Mouse (Mus musculus) liver, adult 2 months (tissue): ENCODE results near the gene BC034090. TPM values are rescaled to one million over a fixed set of nuclear protein-coding genes. Genes with fewer than 3 reads are reported as not detected.

ENCODE experiments used
- DNase-seq: peaks from one replicate; pipeline ENCODE4 v3.0.0-alpha.2; 2011; ENCODE audit warnings: low read depth, low spot score; ENCODE audit errors: extremely low read depth
- H3K27ac ChIP-seq: fragments of 200-500 bp; replicated peaks from 2 replicates; pipeline ENCODE4 v1.5.1; 2012; ENCODE audit warnings: low read depth, mild to moderate bottlenecking, control low read depth, inconsistent platforms, low read length; ENCODE audit not compliant: insufficient read depth
- H3K27me3 ChIP-seq: fragments of 200-500 bp; 2 replicates; pipeline ENCODE4 v1.6.1; 2012; ENCODE audit warnings: mild to moderate bottlenecking, moderate library complexity, low read length, inconsistent platforms; ENCODE audit not compliant: control insufficient read depth, insufficient read depth
- H3K36me3 ChIP-seq: fragments of 200-500 bp; 2 replicates; pipeline ENCODE4 v1.6.1; 2012; ENCODE audit warnings: low read length, inconsistent platforms; ENCODE audit not compliant: control insufficient read depth, insufficient read depth
- H3K4me1 ChIP-seq: fragments of 200-500 bp; 2 replicates; pipeline ENCODE4 v1.6.1; 2011; ENCODE audit warnings: low read length; ENCODE audit not compliant: control insufficient read depth, insufficient read depth
- H3K4me3 ChIP-seq: fragments of 200-500 bp; 2 replicates; pipeline ENCODE4 v1.5.1; 2011; ENCODE audit warnings: low read depth, mild to moderate bottlenecking, control low read depth, low read length, moderate library complexity; ENCODE audit not compliant: insufficient read depth
- H3K79me2 ChIP-seq: fragments of 200-500 bp; 2 replicates; pipeline ENCODE4 v1.6.1; 2012; ENCODE audit warnings: inconsistent platforms, mild to moderate bottlenecking, low read length, moderate library complexity; ENCODE audit not compliant: control insufficient read depth, insufficient read depth
- H3K9ac ChIP-seq: fragments of 200-500 bp; 2 replicates; pipeline ENCODE4 v1.6.1; 2012; ENCODE audit warnings: low read depth, mild to moderate bottlenecking, control low read depth, inconsistent platforms, low read length
- CTCF ChIP-seq: fragments of 200-500 bp; IDR thresholded peaks from 2 replicates; pipeline ENCODE4 v1.5.1; 2011; ENCODE audit warnings: low read depth, low read length, control low read depth
- POLR2A ChIP-seq: fragments of 200-500 bp; IDR thresholded peaks from 2 replicates; pipeline ENCODE4 v1.6.1; 2011; ENCODE audit warnings: low read length, control low read depth; ENCODE audit not compliant: insufficient read depth; ENCODE audit errors: extremely low read depth
- WGBS: fragments of 180-500 bp; shearing (Covaris S2); methylation state at CpG from one replicate; pipeline ENCODE4 v1.1.7; 2018; 5-methylcytosine and 5-hydroxymethylcytosine counted together
- polyA plus RNA-seq: library from polyadenylated mRNA; depleted of rRNA; stranded (reverse); fragments of >200 nt; gene quantifications from 2 replicates; pipeline ENCODE4 v1.2.3, GENCODE M21; 2012
- total RNA-seq: library from RNA; depleted of rRNA; stranded (reverse); fragments of >200 nt; gene quantifications from 2 replicates; pipeline ENCODE4 v1.2.3, GENCODE M21; 2014

The BC034090 gene
- total and polyA plus RNA-seq, 2 experiments = 0.09 to 0.33 TPM

GRCm38 (mm10) chr1:155229464-155230411, 14.5 kb downstream of the BC034090 start:
- 69% methylated on average over 14 of the region's 14 CpGs for WGBS

GRCm38 (mm10) chr1:155223849-155224554, 20.2 kb downstream of the BC034090 start:
- TF ChIP-seq CTCF (peak; percentile 99), POLR2A (no peak)
- 25% methylated on average over 16 of the region's 16 CpGs for WGBS
- Histone ChIP-seq H3K27me3 (no peaks in the 10 kb centered on the region), H3K79me2 (no peaks in the 10 kb centered on the region), H3K4me3 (no peak overlapping the region), H3K9ac (no peak overlapping the region), H3K4me1 (no peaks in the 10 kb centered on the region), H3K36me3 (no peaks in the 10 kb centered on the region), H3K27ac (no peak overlapping the region)
- DNase-seq = peak; percentile 82

More at GRCm38 (mm10) chr1:155229464-155230411, 14.5 kb downstream of the BC034090 start:
- Histone ChIP-seq H3K36me3 (no peaks in the 10 kb centered on the region), H3K27me3 (no peaks in the 10 kb centered on the region), H3K4me1 (no peaks in the 10 kb centered on the region), H3K79me2 (no peaks in the 10 kb centered on the region), H3K27ac (no peak overlapping the region), H3K4me3 (no peak overlapping the region), H3K9ac (no peak overlapping the region)
- DNase-seq = no peak
- TF ChIP-seq CTCF = no peak
- no peak for TF ChIP-seq POLR2A

GRCm38 (mm10) chr1:155223036-155223435, 21.2 kb downstream of the BC034090 start:
- Histone ChIP-seq H3K79me2 (no peaks in the 10 kb centered on the region), H3K4me1 (no peaks in the 10 kb centered on the region; the same call in 1 of the 2 replicates), H3K27ac (no peak overlapping the region), H3K27me3 (no peaks in the 10 kb centered on the region), H3K9ac (no peak overlapping the region), H3K4me3 (no peak overlapping the region), H3K36me3 (no peaks in the 10 kb centered on the region)
- DNase-seq = no peak
- WGBS = 90% methylated on average over 6 of the region's 6 CpGs
- no peak for TF ChIP-seq POLR2A
- no peak for TF ChIP-seq CTCF

- H3K27me3 ChIP-seq = no peaks in the 10 kb centered on the region
- H3K79me2 ChIP-seq = no peaks in the 10 kb centered on the region
- H3K4me3 ChIP-seq = no peak overlapping the region
- no peak for TF ChIP-seq CTCF
- no peak for TF ChIP-seq POLR2A
- no peak overlapping the region for H3K9ac ChIP-seq
- no peaks in the 10 kb centered on the region; the same call in 1 of the 2 replicates for H3K4me1 ChIP-seq
- H3K27ac ChIP-seq = no peak overlapping the region
- DNase-seq = no peak
- WGBS = 87% methylated on average over 11 of the region's 11 CpGs
- H3K36me3 ChIP-seq = no peaks in the 10 kb centered on the region
Measured at GRCm38 (mm10) chr1:155222101-155222669, 22.1 kb downstream of the BC034090 start.

GRCm38 (mm10) chr1:155218924-155219323, 25.3 kb downstream of the BC034090 start:
- H3K27ac ChIP-seq = no peak overlapping the region
- H3K79me2 ChIP-seq = no peaks in the 10 kb centered on the region
- no peaks in the 10 kb centered on the region for H3K27me3 ChIP-seq
- 41% methylated on average over 5 of the region's 5 CpGs for WGBS
- no peak overlapping the region for H3K4me3 ChIP-seq
- peak; percentile 80 for DNase-seq
- H3K36me3 ChIP-seq = no peaks in the 10 kb centered on the region
- H3K4me1 ChIP-seq = no peaks in the 10 kb centered on the region; the same call in 1 of the 2 replicates
- H3K9ac ChIP-seq = no peak overlapping the region
- TF ChIP-seq POLR2A (no peak), CTCF (no peak)
